Mouse (Mus musculus): ENCODE results near the gene Chrd. TPM values are rescaled to one million over a fixed set of nuclear protein-coding genes. Genes with fewer than 3 reads are reported as not detected.

The Chrd gene
- 4.8 and 5.3 TPM in 2 replicates for polyA plus RNA-seq (2016; fragmentation: Nextera tagmentation; extraction: Ambion mirVana)

DNA sequence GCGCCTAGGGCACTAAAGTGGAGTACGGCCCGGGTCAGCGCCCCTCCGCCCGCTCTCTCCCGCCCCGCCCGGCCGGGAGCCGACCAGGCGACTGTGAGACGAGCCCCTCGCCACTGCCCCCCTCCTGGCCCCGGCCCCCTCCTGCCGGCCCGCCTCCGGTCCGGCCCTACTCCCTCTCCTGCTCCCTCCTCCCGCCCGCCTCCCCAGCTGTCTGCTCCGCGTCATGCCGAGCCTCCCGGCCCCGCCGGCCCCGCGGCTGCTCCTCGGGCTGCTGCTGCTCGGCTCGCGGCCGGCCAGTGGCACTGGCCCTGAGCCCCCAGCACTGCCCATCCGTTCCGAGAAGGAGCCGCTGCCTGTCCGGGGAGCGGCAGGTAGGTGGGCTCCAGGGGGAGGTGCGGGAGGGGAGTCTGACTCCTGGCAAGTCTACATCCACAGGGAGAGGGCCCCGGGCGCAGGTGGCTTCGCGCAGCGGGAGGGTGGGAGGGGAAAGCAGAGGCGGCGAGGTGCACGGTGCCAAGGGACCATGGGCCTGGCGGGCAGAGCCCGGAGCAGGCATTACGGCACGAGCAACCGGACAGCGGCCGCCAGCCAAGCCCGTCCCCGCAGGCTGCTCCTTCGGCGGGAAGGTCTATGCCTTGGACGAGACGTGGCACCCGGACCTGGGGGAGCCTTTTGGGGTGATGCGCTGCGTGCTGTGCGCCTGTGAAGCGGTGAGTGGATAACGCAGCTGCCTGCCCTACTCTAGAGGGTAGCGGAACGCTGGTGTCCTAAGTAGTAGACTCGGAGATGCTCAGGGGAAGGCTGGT lies at the start of gene Chrd:
Chrd (plus strand) TSS at position 203 of the 806 bp plus-strand sequence.
- ATAC-seq (ENCODE audit: low FRiP score, low read depth), result peak; percentile 87
- no peaks in the 10 kb centered on the region for H3K9me3 ChIP-seq

GRCm38 (mm10) chr16:20690774-20691173 lies 42.2 kb upstream of the Chrd start:
- peaks cover 9% of the 10 kb centered on the region; the same call in 1 of the 2 replicates for H3K27me3 ChIP-seq
- no peak overlapping the region for H3K4me3 ChIP-seq
- no peak overlapping the region for H3K4me2 ChIP-seq (replicated peaks)
- 91% methylated on average over 3 of the region's 3 CpGs for WGBS
- H3K36me3 ChIP-seq, result peaks cover 61% of the 10 kb centered on the region
- no peak overlapping the region for H3K9ac ChIP-seq (replicated peaks)
- no peaks in the 10 kb centered on the region for H3K9me3 ChIP-seq
- no peak overlapping the region for H3K27ac ChIP-seq (replicated peaks)
- no peak for ATAC-seq (ENCODE audit: low FRiP score, low read depth)
- H3K4me1 ChIP-seq, result peaks cover 33% of the 10 kb centered on the region

More for the DNA sequence above, at the start of gene Chrd:
- H3K27me3 ChIP-seq, result peaks cover 40% of the 10 kb centered on the region
- H3K4me3 ChIP-seq, result peak within 1 kb of the TSS; percentile 72
- under 1% methylated on average over 52 of the region's 70 CpGs for WGBS
- peak within 1 kb of the TSS; percentile 84 for H3K9ac ChIP-seq (replicated peaks)
- no peaks in the 10 kb centered on the region for H3K36me3 ChIP-seq
- H3K4me1 ChIP-seq, result peaks cover 23% of the 10 kb centered on the region
- peak within 1 kb of the TSS; percentile 96 for H3K4me2 ChIP-seq (replicated peaks)
- H3K27ac ChIP-seq (replicated peaks), result peak within 1 kb of the TSS; percentile 77

GRCm38 (mm10) chr16:20691617-20692016 lies 41.3 kb upstream of the Chrd start:
- WGBS, result 94% methylated on average over 1 of the region's 1 CpGs
- peaks cover 39% of the 10 kb centered on the region for H3K4me1 ChIP-seq
- ATAC-seq (ENCODE audit: low FRiP score, low read depth), result no peak
- no peak overlapping the region for H3K27ac ChIP-seq (replicated peaks)
- H3K9me3 ChIP-seq, result no peaks in the 10 kb centered on the region
- H3K4me3 ChIP-seq, result no peak overlapping the region
- peaks cover 9% of the 10 kb centered on the region; the same call in 1 of the 2 replicates for H3K27me3 ChIP-seq
- H3K4me2 ChIP-seq (replicated peaks), result no peak overlapping the region
- no peak overlapping the region for H3K9ac ChIP-seq (replicated peaks)
- H3K36me3 ChIP-seq, result peaks cover 53% of the 10 kb centered on the region

DNA sequence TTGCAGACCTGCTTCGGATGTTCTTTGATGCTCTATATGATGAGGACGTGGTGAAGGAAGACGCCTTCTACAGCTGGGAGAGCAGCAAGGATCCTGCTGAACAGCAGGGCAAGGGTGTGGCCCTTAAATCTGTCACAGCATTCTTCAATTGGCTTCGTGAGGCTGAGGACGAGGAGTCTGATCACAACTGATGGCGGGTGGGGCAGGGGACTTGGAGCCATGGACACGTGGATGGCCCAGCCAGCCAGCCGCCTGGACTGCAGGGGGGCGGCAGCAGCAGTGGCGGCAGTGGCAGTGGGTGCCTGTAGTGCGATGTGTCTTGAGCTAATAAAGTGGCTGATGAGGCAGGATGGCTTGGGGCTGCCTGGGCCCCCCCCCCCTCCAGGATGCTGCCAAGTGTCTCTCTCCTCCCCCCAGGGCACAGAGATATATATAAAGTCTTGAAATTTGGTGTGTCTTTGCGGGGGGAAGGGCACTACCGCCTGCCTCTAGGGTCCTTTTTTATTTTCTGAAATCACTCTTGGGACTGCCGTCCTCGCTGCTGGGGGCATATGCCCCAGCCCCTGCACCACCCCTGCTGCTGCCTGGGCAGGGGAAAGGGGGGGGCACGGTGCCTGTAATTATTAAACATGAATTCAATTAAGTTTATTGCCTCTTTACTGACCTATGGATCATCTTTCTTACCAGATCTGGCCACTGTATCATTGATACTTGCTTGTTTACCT lies 40.5 kb upstream of the Chrd start:
- Histone ChIP-seq H3K27ac (replicated peaks) (peak overlapping the region; percentile 90), H3K36me3 (peaks cover 45% of the 10 kb centered on the region), H3K27me3 (peaks cover 9% of the 10 kb centered on the region; the same call in 1 of the 2 replicates), H3K4me1 (peaks cover 42% of the 10 kb centered on the region), H3K4me2 (replicated peaks) (peak overlapping the region; percentile 78), H3K4me3 (peak overlapping the region; percentile 66; the same call in 1 of the 2 replicates), H3K9me3 (no peaks in the 10 kb centered on the region), H3K9ac (replicated peaks) (0 out of 2 replicates have a peak overlapping the region, but pooled peaks have one; percentile 34)
- WGBS, result 42% methylated on average over 14 of the region's 16 CpGs
- ATAC-seq (ENCODE audit: low FRiP score, low read depth), result no peak

DNA sequence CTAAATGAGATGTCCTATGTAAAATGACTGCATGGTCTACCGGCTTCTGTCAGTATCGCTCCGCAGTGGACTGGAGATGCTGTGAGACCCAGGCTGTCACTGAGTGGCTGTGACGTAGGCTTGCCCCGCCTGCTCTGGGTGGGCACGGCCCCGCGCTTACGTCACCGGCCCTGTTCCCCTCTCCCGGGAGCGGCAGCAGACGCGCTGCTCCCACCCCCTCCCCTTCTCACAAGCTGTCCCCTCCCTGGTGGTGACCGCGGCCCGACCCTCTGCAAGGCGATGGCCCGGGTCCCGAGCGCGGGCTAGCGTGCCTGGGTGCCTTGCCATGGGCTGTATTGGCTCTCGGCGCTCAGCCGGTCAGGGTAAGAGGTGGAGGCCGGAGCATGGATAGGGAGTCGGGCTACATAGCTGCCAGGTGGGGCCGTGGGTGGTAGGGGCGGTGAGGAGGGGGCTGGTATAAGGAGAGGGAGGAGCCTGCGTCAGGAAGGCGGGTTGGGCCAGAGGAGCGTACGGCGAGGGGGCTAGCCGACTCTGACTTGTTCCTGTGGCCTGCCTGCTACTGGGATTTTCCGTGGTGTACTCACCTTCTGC lies 39.7 kb upstream of the Chrd start, which contains the start of gene Fam131a:
Fam131a (plus strand) TSS at position 131 of the 591 bp plus-strand sequence.
- ATAC-seq (ENCODE audit: low FRiP score, low read depth), result peak; percentile 93
- under 1% methylated on average over 30 of the region's 37 CpGs for WGBS

GRCm38 (mm10) chr16:20694781-20695180 lies 38.1 kb upstream of the Chrd start:
- Histone ChIP-seq H3K36me3 (peaks cover 32% of the 10 kb centered on the region), H3K27me3 (peaks cover 9% of the 10 kb centered on the region; the same call in 1 of the 2 replicates), H3K27ac (replicated peaks) (0 out of 2 replicates have a peak overlapping the region, but pooled peaks have one; percentile 3), H3K4me2 (replicated peaks) (peak overlapping the region; percentile 67; the same call in 1 of the 2 replicates), H3K4me1 (peaks cover 43% of the 10 kb centered on the region), H3K9ac (replicated peaks) (no peak overlapping the region), H3K4me3 (no peak overlapping the region), H3K9me3 (no peaks in the 10 kb centered on the region)
- 77% methylated on average over 8 of the region's 8 CpGs for WGBS
- ATAC-seq (ENCODE audit: low FRiP score, low read depth), result no peak

More for the DNA sequence above, 39.7 kb upstream of the Chrd start, which contains the start of gene Fam131a:
- Histone ChIP-seq H3K27me3 (peaks cover 9% of the 10 kb centered on the region; the same call in 1 of the 2 replicates), H3K4me2 (replicated peaks) (peak within 1 kb of the TSS; percentile 78), H3K4me3 (peak within 1 kb of the TSS; percentile 66), H3K4me1 (peaks cover 42% of the 10 kb centered on the region), H3K9ac (replicated peaks) (peak within 1 kb of the TSS; percentile 78), H3K27ac (replicated peaks) (peak within 1 kb of the TSS; percentile 90), H3K36me3 (peaks cover 37% of the 10 kb centered on the region), H3K9me3 (no peaks in the 10 kb centered on the region)

GRCm38 (mm10) chr16:20695622-20696323 lies 37.2 kb upstream of the Chrd start:
- peaks cover 9% of the 10 kb centered on the region; the same call in 1 of the 2 replicates for H3K27me3 ChIP-seq

GRCm38 (mm10) chr16:20699266-20699665 lies 33.7 kb upstream of the Chrd start:
- Histone ChIP-seq H3K4me2 (replicated peaks) (no peak overlapping the region), H3K36me3 (peaks cover 12% of the 10 kb centered on the region), H3K27me3 (peaks cover 9% of the 10 kb centered on the region; the same call in 1 of the 2 replicates), H3K27ac (replicated peaks) (no peak overlapping the region), H3K9me3 (no peaks in the 10 kb centered on the region), H3K4me3 (no peak overlapping the region), H3K4me1 (peaks cover 49% of the 10 kb centered on the region), H3K9ac (replicated peaks) (no peak overlapping the region)
- no peak for ATAC-seq (ENCODE audit: low FRiP score, low read depth)
- 81% methylated on average over 5 of the region's 5 CpGs for WGBS

More at GRCm38 (mm10) chr16:20695622-20696323, 37.2 kb upstream of the Chrd start:
- 2% methylated on average over 45 of the region's 46 CpGs for WGBS
- Histone ChIP-seq H3K36me3 (peaks cover 24% of the 10 kb centered on the region), H3K27ac (replicated peaks) (peak overlapping the region; percentile 75), H3K9me3 (no peaks in the 10 kb centered on the region), H3K9ac (replicated peaks) (peak overlapping the region; percentile 52), H3K4me2 (replicated peaks) (peak overlapping the region; percentile 67), H3K4me3 (peak overlapping the region; percentile 43), H3K4me1 (peaks cover 49% of the 10 kb centered on the region)
- ATAC-seq (ENCODE audit: low FRiP score, low read depth), result peak; percentile 81

- Histone ChIP-seq H3K27ac (replicated peaks) (0 out of 2 replicates have a peak overlapping the region, but pooled peaks have one; percentile 6), H3K4me3 (no peak overlapping the region), H3K4me2 (replicated peaks) (no peak overlapping the region), H3K9ac (replicated peaks) (no peak overlapping the region), H3K27me3 (peaks cover 2% of the 10 kb centered on the region; the same call in 1 of the 2 replicates), H3K9me3 (no peaks in the 10 kb centered on the region), H3K4me1 (peaks cover 43% of the 10 kb centered on the region), H3K36me3 (peaks cover 12% of the 10 kb centered on the region)
- WGBS, result 41% methylated on average over 5 of the region's 5 CpGs
- no peak for ATAC-seq (ENCODE audit: low FRiP score, low read depth)
These were observed 32.9 kb upstream of the Chrd start for GRCm38 (mm10) chr16:20700036-20700435.

DNA sequence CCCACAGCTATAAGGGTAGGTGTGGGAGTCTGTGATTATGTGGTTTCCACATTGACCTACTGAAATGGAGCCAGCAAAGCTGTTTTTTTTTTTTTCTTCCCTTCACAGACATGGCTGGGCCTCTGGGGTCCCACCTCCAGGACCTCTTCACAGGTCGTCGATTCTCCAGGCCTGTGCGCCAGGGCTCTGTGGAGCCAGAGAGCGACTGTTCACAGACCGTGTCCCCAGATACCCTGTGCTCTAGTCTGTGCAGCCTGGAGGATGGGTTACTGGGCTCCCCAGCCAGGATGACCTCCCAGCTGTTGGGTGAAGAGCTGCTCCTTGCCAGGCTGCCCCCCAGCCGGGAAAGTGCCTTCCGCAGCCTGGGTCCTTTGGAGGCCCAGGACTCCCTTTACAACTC lies 31.6 kb upstream of the Chrd start:
- WGBS, result 38% methylated on average over 7 of the region's 7 CpGs
- Histone ChIP-seq H3K27ac (replicated peaks) (peak overlapping the region; percentile 69), H3K27me3 (no peaks in the 10 kb centered on the region), H3K4me2 (replicated peaks) (no peak overlapping the region), H3K9me3 (no peaks in the 10 kb centered on the region), H3K36me3 (peaks cover 20% of the 10 kb centered on the region), H3K4me1 (peaks cover 31% of the 10 kb centered on the region), H3K9ac (replicated peaks) (peak overlapping the region; percentile 37), H3K4me3 (no peak overlapping the region)
- no peak for ATAC-seq (ENCODE audit: low FRiP score, low read depth)

Data from midbrain, embryonic 12.5 days (tissue).